Mouse (Mus musculus) bone marrow, adult 2 months (tissue): ENCODE results near the gene Ddx39b. TPM values are rescaled to one million over a fixed set of nuclear protein-coding genes. Genes with fewer than 3 reads are reported as not detected.
A peak's percentile ranks its signal among the peaks of the same experiment; 100 is the strongest.

Source experiments
- H3K27ac ChIP-seq: fragments of 200-500 bp; 2 replicates; pipeline ENCODE4 v1.5.1; 2012; ENCODE audit warnings: low read depth, mild to moderate bottlenecking, control low read depth, inconsistent platforms, low read length; ENCODE audit not compliant: control insufficient read depth, poor library complexity, insufficient read depth
- H3K4me1 ChIP-seq: fragments of 200-500 bp; 2 replicates; pipeline ENCODE4 v1.6.1; 2011; ENCODE audit warnings: low read length; ENCODE audit not compliant: control insufficient read depth, insufficient read depth
- H3K4me3 ChIP-seq: fragments of 200-500 bp; replicated peaks from 2 replicates; pipeline ENCODE3; 2011; ENCODE audit warnings: mild to moderate bottlenecking, low read depth, low read length, control low read depth; ENCODE audit not compliant: control insufficient read depth
- CTCF ChIP-seq: fragments of 200-500 bp; IDR thresholded peaks from 2 replicates; pipeline ENCODE4 v1.5.1; 2011; ENCODE audit warnings: low read length, control low read depth; ENCODE audit not compliant: control insufficient read depth, insufficient read depth
- POLR2A ChIP-seq: fragments of 200-500 bp; IDR thresholded peaks from 2 replicates; pipeline ENCODE4 v1.6.1; 2011; ENCODE audit warnings: low read depth, mild to moderate bottlenecking, control low read depth, low read length, borderline replicate concordance; ENCODE audit not compliant: control insufficient read depth
- WGBS: fragments of 180-500 bp; shearing (Covaris S2); methylation state at CpG from one replicate; pipeline ENCODE4 v1.1.7; 2018; 5-methylcytosine and 5-hydroxymethylcytosine counted together
- polyA plus RNA-seq: library from polyadenylated mRNA; stranded (reverse); fragments of >200 nt; gene quantifications from 2 replicates; pipeline ENCODE4 v1.2.4, GENCODE M21; 2011; ENCODE audit warnings: low replicate concordance; ENCODE audit not compliant: missing spikeins, insufficient read depth, insufficient read length

The Ddx39b gene
- polyA plus RNA-seq, 1 experiment = 374 TPM

DNA sequence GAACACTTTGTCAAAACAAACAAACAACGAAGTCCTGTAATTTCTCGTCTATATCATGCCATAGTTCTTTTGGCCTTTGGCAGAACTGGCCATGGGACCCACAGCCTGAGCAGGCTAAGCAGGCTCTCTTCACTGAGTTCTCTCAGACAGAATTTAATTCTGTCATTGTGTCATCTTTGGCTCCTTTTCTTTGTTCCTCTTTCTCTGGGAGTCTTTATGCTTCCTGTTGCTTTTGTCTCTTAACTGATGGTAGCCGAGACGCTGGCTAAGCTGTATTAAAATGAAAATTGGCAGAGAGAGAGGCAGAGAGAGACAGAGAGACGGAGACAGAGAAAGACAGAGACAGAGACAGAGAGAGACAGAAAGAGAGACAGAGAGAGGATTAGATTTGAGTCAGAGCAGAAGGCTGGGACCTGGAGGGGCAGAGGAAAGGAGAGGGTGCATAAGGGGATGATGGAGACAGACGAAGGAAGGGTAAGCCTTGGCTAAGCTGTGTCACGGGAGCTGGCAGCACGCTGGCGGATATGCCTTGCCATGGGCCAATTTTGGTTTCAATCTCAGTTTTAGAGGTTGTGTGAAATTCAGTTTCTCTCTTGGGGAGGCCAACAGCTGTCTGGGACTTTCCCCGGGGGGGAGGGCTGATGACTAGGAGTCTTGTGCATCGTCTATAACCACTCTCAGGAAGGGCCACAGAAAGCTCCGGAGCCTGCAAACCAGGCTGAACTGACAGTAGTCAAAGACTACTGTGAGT is 31.6 kb upstream of the Ddx39b start:
- H3K27ac ChIP-seq = peak overlapping the region; percentile 57
- no peak overlapping the region for H3K4me3 ChIP-seq
- peaks cover 13% of the 10 kb centered on the region for H3K4me1 ChIP-seq
- 13% methylated on average over 12 of the region's 12 CpGs for WGBS
- TF ChIP-seq POLR2A = no peak
- TF ChIP-seq CTCF = no peak

DNA sequence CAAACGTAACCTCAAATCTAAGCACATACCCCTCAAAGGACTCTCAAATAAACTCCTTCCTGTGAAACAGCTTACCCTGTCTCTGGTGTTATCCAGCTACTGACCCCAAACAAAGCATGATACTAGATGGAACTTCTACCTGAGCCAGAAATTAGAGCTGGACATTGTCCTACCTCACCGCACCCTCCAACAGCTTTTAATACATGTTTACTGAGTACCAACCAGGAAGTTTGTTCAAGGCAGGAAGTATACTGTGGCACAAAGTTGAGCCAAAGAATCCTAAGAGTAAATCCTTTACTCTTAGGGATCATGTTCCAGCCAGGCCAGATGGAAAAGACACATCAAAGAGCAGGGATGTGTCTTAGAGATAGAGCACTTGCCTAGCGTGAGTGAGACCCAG is 31.0 kb upstream of the Ddx39b start:
- Histone ChIP-seq H3K4me3 (no peak overlapping the region), H3K27ac (no peak overlapping the region; the same call in 1 of the 2 replicates), H3K4me1 (peaks cover 13% of the 10 kb centered on the region)
- TF ChIP-seq POLR2A (no peak), CTCF (no peak)
- WGBS = 63% methylated on average over 3 of the region's 3 CpGs

- peaks cover 16% of the 10 kb centered on the region for H3K4me1 ChIP-seq
- H3K4me3 ChIP-seq = no peak overlapping the region
- WGBS = 83% methylated on average over 5 of the region's 5 CpGs
- no peak overlapping the region for H3K27ac ChIP-seq
- no peak for TF ChIP-seq CTCF
- TF ChIP-seq POLR2A = no peak
These were observed 28.5 kb upstream of the Ddx39b start for GRCm38 (mm10) chr17:35213071-35213470.

DNA sequence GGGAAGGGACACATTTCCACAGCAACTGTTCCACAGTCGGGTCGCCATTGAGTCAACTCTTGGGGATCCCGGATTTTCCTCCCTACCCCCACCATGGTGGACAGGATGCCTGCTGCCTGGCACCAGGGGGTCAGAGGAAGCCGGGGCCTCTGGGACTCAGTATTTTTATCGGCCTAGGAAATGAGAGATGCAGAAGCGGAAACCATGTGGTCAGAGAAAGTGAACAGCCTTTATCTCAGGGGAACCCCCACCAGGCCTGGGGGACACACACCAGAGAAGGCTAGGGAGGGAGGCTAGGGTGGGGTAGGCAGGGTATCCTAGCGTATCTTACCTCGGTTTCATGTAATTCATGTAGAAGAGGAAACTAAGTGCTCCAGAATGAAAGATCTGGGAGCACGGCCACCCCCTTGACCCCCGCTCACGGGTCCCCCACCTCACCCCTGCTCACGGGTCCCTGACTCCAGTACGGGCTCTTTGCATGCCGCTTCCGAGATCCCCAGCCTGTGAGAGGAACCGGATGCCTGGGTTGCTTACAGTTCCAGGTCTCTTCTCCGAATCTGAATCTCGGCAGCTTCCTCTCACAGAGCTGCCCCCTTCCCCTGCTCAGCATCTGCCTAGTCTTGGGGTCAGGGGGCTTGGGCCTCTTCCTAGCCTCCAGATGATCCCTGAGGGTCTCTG is 22.9 kb upstream of the Ddx39b start:
- Histone ChIP-seq H3K4me1 (peaks cover 14% of the 10 kb centered on the region), H3K27ac (peak overlapping the region; percentile 85), H3K4me3 (peak overlapping the region; percentile 40)
- no peak for TF ChIP-seq POLR2A
- no peak for TF ChIP-seq CTCF
- WGBS = 2% methylated on average over 18 of the region's 18 CpGs

DNA sequence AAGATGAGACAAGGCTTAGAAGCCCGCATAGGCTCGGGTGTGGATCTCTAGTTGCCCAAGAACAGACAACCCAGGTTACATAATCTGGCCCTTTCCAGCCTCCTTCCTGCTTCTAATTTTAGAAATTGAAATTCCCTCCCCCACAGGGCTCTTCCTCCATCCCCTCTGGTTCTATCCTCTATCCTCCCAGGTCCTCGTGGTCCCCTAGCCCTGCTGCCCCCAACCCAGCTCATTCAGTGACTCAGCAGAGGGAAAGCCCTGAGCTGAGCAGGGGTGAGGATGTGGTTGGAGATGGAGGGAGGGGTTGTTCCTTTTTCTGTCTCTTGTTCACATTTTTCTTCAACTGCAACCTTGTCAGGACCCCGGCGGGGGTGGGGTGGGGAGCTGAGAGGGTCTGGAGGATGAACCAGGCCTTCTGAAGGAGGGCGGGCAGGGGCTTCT is 21.9 kb upstream of the Ddx39b start:
- Histone ChIP-seq H3K4me1 (peaks cover 15% of the 10 kb centered on the region), H3K4me3 (no peak overlapping the region), H3K27ac (peak overlapping the region; percentile 85)
- WGBS = 4% methylated on average over 6 of the region's 6 CpGs
- TF ChIP-seq POLR2A = no peak
- no peak for TF ChIP-seq CTCF

DNA sequence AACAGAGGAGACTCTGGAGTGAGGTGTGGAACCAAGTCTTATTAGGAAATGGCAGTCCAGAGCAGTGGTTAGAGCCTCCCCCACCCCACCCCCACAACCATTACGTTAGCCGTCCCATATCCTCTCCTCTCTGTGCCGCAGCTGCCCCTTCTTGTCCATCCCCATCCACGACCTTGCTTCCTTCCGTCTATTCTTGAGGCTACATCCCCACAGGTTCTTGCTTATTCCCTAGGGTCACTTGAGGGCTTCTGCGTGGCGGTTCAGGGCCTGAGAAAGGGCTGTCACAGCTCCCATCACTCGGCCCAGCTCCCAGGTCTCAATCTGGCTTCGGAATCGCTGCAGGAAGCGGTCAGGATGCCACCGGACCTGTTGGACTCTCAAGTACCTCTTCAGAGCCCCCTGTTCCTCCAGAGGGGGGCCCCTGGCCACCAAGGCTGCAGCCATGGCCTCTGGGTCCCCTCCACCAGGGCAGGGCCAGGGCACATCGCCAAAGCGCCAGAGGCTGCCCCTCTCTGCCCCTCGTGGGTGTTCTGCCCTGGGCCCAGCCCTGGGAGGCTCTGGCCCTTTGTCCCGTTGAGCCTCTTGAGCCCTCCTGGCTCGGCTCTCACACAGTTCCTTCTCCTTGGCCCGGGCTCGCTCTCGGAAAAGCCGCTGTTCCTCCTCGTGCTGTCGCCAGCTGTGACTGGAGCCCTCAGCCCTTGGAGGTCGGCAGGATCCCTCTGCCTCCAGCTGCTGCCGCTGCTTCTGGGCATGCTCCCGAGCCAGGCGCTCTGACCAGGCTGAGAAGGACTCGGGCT is 21.2 kb upstream of the Ddx39b start, which contains the start of gene Gm16181:
Gm16181 (plus strand) TSS at position 679 of the 797 bp plus-strand sequence.
- 45% methylated on average over 28 of the region's 28 CpGs for WGBS
- no peak within 1 kb of the TSS for H3K4me3 ChIP-seq
- H3K4me1 ChIP-seq = peaks cover 15% of the 10 kb centered on the region
- peak within 1 kb of the TSS; percentile 85 for H3K27ac ChIP-seq
- no peak; the same call in 1 of the 2 replicates for TF ChIP-seq POLR2A
- no peak for TF ChIP-seq CTCF

GRCm38 (mm10) chr17:35222299-35222698 is 19.2 kb upstream of the Ddx39b start:
- peaks cover 20% of the 10 kb centered on the region for H3K4me1 ChIP-seq
- no peak overlapping the region for H3K4me3 ChIP-seq
- H3K27ac ChIP-seq = peak overlapping the region; percentile 46
- no peak for TF ChIP-seq CTCF
- no peak for TF ChIP-seq POLR2A
- 15% methylated on average over 6 of the region's 6 CpGs for WGBS

DNA sequence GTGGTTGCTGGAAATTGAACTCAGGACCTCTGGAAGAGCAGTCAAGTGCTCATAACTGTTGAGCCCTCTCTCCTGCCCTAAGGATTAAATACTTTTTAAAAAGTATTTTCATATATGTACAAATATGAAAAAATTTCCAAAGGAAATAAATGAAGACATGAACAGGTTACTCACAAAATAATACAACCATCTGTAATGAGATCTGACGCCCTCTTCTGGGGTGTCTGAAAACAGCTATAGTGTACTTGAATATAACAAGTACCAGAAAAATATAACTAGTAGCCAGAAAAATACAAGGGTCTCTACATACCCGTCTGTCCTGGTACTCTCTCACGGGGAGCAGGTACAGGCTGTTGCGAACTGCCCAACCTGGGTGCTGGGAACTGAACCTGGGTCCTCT is 16.9 kb upstream of the Ddx39b start:
- Histone ChIP-seq H3K27ac (no peak overlapping the region), H3K4me1 (peaks cover 14% of the 10 kb centered on the region), H3K4me3 (no peak overlapping the region)
- WGBS = 86% methylated on average over 4 of the region's 4 CpGs
- TF ChIP-seq POLR2A = no peak
- no peak for TF ChIP-seq CTCF
